Mouse (Mus musculus): ENCODE results near the gene Myl9.

DNA sequence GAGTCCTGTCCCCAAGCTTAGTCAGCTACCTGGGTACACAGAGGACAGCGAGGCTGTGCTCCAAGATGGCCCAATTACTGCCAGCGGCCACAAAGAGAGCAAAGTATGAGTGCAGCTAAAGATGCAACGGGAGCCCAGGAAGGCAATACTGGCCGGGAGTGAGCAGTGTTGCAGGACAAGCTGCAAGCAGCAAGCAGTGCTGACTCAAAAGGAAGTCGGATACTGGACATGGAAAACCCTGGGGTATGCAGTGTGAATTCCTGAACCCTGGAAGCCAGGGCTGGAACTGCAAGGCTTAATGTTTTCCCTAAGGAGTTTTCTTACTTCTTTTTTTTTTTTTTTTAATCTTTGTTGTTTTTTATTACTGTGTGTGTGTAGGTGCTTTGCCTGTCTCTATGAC lies 36.3 kb downstream of the Myl9 start:
- TF ChIP-seq CTCF (conservative IDR thresholded peaks at IDR 0.05; ENCODE audit: low read length) (no peak), NANOG (IDR thresholded peaks at IDR 0.05; ENCODE audit: borderline replicate concordance, low read length) (no peak), POU5F1 (IDR thresholded peaks at IDR 0.05; ENCODE audit: borderline replicate concordance, low read length) (no peak)
